Mouse (Mus musculus): ENCODE results near the gene Iqschfp. TPM values are rescaled to one million over a fixed set of nuclear protein-coding genes. Genes with fewer than 3 reads are reported as not detected.

Gene Iqschfp
- total and polyA plus RNA-seq, 2 experiments = not detected

DNA sequence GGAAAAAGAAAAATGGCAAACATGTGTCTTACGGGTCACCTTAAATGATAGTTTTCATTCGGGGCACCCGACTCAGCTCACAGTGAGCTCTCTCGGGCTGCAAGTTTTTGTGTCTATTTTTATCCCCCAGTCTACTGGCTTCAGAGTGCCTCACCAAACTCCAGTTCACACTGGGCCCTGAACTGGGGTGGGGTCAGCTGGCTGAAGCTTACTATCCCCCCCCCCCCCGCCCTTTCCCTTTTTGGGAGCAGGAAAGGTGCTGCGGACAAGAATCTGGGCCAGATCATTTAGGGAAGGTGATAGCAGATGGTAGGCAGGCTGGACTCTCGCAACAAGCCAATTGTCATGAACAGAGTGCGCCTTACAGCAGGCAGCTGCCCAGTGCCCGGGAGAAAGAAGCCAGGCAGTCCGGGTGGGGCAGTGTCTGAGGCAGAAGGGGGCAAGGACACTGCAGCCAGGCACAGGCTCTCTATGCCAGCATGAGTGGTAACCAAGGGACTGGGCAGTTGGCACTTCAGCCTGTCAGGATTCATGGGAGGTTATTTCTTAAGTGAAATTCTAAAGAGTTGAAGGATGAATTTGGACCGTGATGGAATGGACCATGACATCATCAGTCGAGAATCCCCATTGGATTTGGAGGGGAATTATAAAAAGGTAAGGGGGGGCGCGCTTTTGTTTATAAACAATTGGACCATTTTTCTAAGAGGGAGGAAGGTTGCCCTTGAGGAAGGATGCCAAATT is 691.9 kb downstream of the Iqschfp start:
- H3K79me2 ChIP-seq (ENCODE audit: control insufficient read depth, insufficient read depth, low read length) = no peaks in the 10 kb centered on the region
- no peaks in the 10 kb centered on the region for H3K4me1 ChIP-seq (ENCODE audit: control insufficient read depth, insufficient read depth, low read length)
- 80% methylated on average over 14 of the region's 14 CpGs for WGBS
- TF ChIP-seq POLR2A (IDR thresholded peaks at IDR 0.05; ENCODE audit: extremely low read depth, insufficient read depth, low read length) = no peak
- TF ChIP-seq CTCF (IDR thresholded peaks at IDR 0.05; ENCODE audit: low read depth, low read length) = no peak
- no peaks in the 10 kb centered on the region for H3K27me3 ChIP-seq (ENCODE audit: control insufficient read depth, insufficient read depth, low read length)
- no peak overlapping the region for H3K9ac ChIP-seq (ENCODE audit: low read depth, low read length)
- no peaks in the 10 kb centered on the region for H3K36me3 ChIP-seq (ENCODE audit: control insufficient read depth, insufficient read depth, low read length)
- no peak overlapping the region for H3K27ac ChIP-seq (replicated peaks; ENCODE audit: insufficient read depth, low read depth, low read length)
- no peak overlapping the region for H3K4me3 ChIP-seq (ENCODE audit: insufficient read depth, low read depth, low read length)
- DNase-seq (ENCODE audit: extremely low read depth, low read depth, low spot score) = no peak

DNA sequence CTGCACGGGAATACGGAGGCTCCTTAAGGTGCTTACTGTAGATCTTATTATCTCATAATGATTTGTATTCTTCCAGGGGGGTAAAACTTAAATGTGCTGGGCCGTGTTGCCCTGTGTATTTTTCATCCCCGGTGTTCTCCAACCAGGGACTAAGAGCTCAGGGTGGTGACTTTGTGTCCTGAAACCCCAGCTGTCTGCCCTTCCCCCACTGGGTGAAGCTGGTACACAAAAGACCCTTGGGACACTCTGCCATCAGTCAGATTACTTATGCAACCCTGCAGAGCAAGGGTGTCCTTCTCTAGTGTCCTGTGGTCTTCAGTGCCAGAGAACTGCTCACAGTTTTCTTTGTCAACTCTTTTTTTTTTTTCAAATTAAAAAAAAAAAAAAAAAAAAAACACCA is 693.2 kb downstream of the Iqschfp start:
- WGBS = 91% methylated on average over 4 of the region's 4 CpGs

DNA sequence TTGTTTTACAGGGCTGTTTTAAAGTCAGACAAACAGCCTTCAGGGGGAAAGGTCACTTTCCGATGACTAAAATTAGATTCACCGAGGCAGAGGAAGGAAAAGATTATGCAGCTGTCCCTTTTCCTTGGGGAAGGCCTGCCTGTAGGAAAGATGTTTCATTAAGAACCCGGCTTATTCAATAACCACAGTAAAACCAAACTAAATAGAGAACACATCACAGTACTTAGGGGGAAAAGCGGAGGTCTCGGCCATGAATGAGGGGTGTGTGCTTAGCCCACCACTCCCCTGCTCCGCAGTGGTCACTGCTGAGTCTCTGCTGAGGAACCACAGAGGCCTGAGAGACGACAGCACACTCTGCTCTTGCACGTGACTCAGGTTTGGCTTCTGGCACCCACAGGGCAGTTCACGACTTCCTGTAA is 694.6 kb downstream of the Iqschfp start:
- no peaks in the 10 kb centered on the region for H3K4me1 ChIP-seq (ENCODE audit: control insufficient read depth, insufficient read depth, low read length)
- no peak for TF ChIP-seq CTCF (IDR thresholded peaks at IDR 0.05; ENCODE audit: low read depth, low read length)
- no peak for TF ChIP-seq POLR2A (IDR thresholded peaks at IDR 0.05; ENCODE audit: extremely low read depth, insufficient read depth, low read length)
- no peak overlapping the region for H3K4me3 ChIP-seq (ENCODE audit: insufficient read depth, low read depth, low read length)
- no peak for DNase-seq (ENCODE audit: extremely low read depth, low read depth, low spot score)
- H3K27me3 ChIP-seq (ENCODE audit: control insufficient read depth, insufficient read depth, low read length) = no peaks in the 10 kb centered on the region
- WGBS = 58% methylated on average over 9 of the region's 9 CpGs
- no peak overlapping the region; the same call in 1 of the 2 replicates for H3K27ac ChIP-seq (replicated peaks; ENCODE audit: insufficient read depth, low read depth, low read length)
- H3K36me3 ChIP-seq (ENCODE audit: control insufficient read depth, insufficient read depth, low read length) = no peaks in the 10 kb centered on the region
- H3K79me2 ChIP-seq (ENCODE audit: control insufficient read depth, insufficient read depth, low read length) = no peaks in the 10 kb centered on the region
- H3K9ac ChIP-seq (ENCODE audit: low read depth, low read length) = no peak overlapping the region

More for the DNA sequence above, 693.2 kb downstream of the Iqschfp start:
- Histone ChIP-seq H3K4me1 (ENCODE audit: control insufficient read depth, insufficient read depth, low read length) (no peaks in the 10 kb centered on the region), H3K27ac (replicated peaks; ENCODE audit: insufficient read depth, low read depth, low read length) (no peak overlapping the region), H3K9ac (ENCODE audit: low read depth, low read length) (no peak overlapping the region), H3K36me3 (ENCODE audit: control insufficient read depth, insufficient read depth, low read length) (no peaks in the 10 kb centered on the region), H3K79me2 (ENCODE audit: control insufficient read depth, insufficient read depth, low read length) (no peaks in the 10 kb centered on the region), H3K27me3 (ENCODE audit: control insufficient read depth, insufficient read depth, low read length) (no peaks in the 10 kb centered on the region), H3K4me3 (ENCODE audit: insufficient read depth, low read depth, low read length) (no peak overlapping the region)
- no peak for DNase-seq (ENCODE audit: extremely low read depth, low read depth, low spot score)
- TF ChIP-seq CTCF (IDR thresholded peaks at IDR 0.05; ENCODE audit: low read depth, low read length) = no peak
- no peak for TF ChIP-seq POLR2A (IDR thresholded peaks at IDR 0.05; ENCODE audit: extremely low read depth, insufficient read depth, low read length)

GRCm38 (mm10) chr3:68587567-68588245 is 695.7 kb downstream of the Iqschfp start:
- H3K9ac ChIP-seq (ENCODE audit: low read depth, low read length) = no peak overlapping the region
- H3K27me3 ChIP-seq (ENCODE audit: control insufficient read depth, insufficient read depth, low read length) = no peaks in the 10 kb centered on the region
- 88% methylated on average over 10 of the region's 10 CpGs for WGBS
- DNase-seq (ENCODE audit: extremely low read depth, low read depth, low spot score) = no peak
- H3K79me2 ChIP-seq (ENCODE audit: control insufficient read depth, insufficient read depth, low read length) = no peaks in the 10 kb centered on the region
- H3K4me1 ChIP-seq (ENCODE audit: control insufficient read depth, insufficient read depth, low read length) = peaks cover 2% of the 10 kb centered on the region; the same call in 1 of the 2 replicates
- TF ChIP-seq POLR2A (IDR thresholded peaks at IDR 0.05; ENCODE audit: extremely low read depth, insufficient read depth, low read length) = no peak
- TF ChIP-seq CTCF (IDR thresholded peaks at IDR 0.05; ENCODE audit: low read depth, low read length) = no peak
- H3K27ac ChIP-seq (replicated peaks; ENCODE audit: insufficient read depth, low read depth, low read length) = no peak overlapping the region
- H3K36me3 ChIP-seq (ENCODE audit: control insufficient read depth, insufficient read depth, low read length) = no peaks in the 10 kb centered on the region
- no peak overlapping the region for H3K4me3 ChIP-seq (ENCODE audit: insufficient read depth, low read depth, low read length)

GRCm38 (mm10) chr3:68589220-68589840 is 697.3 kb downstream of the Iqschfp start:
- Histone ChIP-seq H3K79me2 (ENCODE audit: control insufficient read depth, insufficient read depth, low read length) (no peaks in the 10 kb centered on the region), H3K4me3 (ENCODE audit: insufficient read depth, low read depth, low read length) (no peak overlapping the region), H3K27me3 (ENCODE audit: control insufficient read depth, insufficient read depth, low read length) (no peaks in the 10 kb centered on the region), H3K4me1 (ENCODE audit: control insufficient read depth, insufficient read depth, low read length) (peaks cover 8% of the 10 kb centered on the region; the same call in 1 of the 2 replicates), H3K36me3 (ENCODE audit: control insufficient read depth, insufficient read depth, low read length) (no peaks in the 10 kb centered on the region), H3K27ac (replicated peaks; ENCODE audit: insufficient read depth, low read depth, low read length) (no peak overlapping the region), H3K9ac (ENCODE audit: low read depth, low read length) (no peak overlapping the region)
- DNase-seq (ENCODE audit: extremely low read depth, low read depth, low spot score) = no peak
- 88% methylated on average over 9 of the region's 9 CpGs for WGBS
- TF ChIP-seq CTCF (IDR thresholded peaks at IDR 0.05; ENCODE audit: low read depth, low read length) (no peak), POLR2A (IDR thresholded peaks at IDR 0.05; ENCODE audit: extremely low read depth, insufficient read depth, low read length) (no peak)
